In genomic region chr9:91373811-91374575, GRCm38 (mm10) we compare ENCODE assay signal across 13 mouse cellular contexts. TPM values are rescaled to one million over a fixed set of nuclear protein-coding genes. Genes with fewer than 3 reads are reported as not detected.
DNase-seq lines count a peak whose midpoint lies in the region; ATAC-seq lines count a peak whose summit lies in the region.
"Had no signal": no experiment of that assay in that cellular context is flagged by ENCODE, and none has a peak within 500 bp of the region (broad histone marks: within the 10 kb centered on the region; RNA-seq: fewer than 3 reads in every experiment).

No protein-coding gene starts in this region.

- no peak overlapping the region for H3K27ac ChIP-seq in heart, embryonic 12.5 days (ENCODE audit: poor library complexity, severe bottlenecking)
- no peak overlapping the region for H3K27ac ChIP-seq in embryonic facial prominence, embryonic 10.5 days (replicated peaks)
- H3K27ac ChIP-seq in hindbrain, embryonic 16.5 days (ENCODE audit: low read depth, low read length), result peak overlapping the region; percentile 67; the same call in 1 of the 2 replicates
- peak overlapping the region; percentile 15 for H3K27ac ChIP-seq in neural tube, embryonic 13.5 days (replicated peaks)
- H3K27ac ChIP-seq: liver, embryonic 13.5 days had no signal

- H3K4me2 ChIP-seq in heart, embryonic 12.5 days, result no peak overlapping the region
- peak overlapping the region; percentile 10; the same call in 1 of the 2 replicates for H3K4me2 ChIP-seq in hindbrain, embryonic 16.5 days (ENCODE audit: low read length)
- H3K4me2 ChIP-seq in neural tube, embryonic 13.5 days, result peak overlapping the region; percentile 33; the same call in 1 of the 2 replicates
- H3K4me2 ChIP-seq: liver, embryonic 13.5 days had no signal

- DNase-seq in heart, adult 11 months, result peak; percentile 21
- peak; percentile 7 for DNase-seq in embryonic facial prominence, embryonic 10.5 days (ENCODE audit: low spot score)
- DNase-seq in kidney, adult 18-20 months, result no peak
- no peak for DNase-seq in thymus, adult 18-20 months
- DNase-seq: adrenal gland, adult 2 months; gastrocnemius, postnatal 14 days; liver, embryonic 13.5 days had no signal

- 0 out of 2 replicates have a peak, but pooled peaks cover 2% of the 10 kb centered on the region for H3K9me3 ChIP-seq in heart, embryonic 12.5 days (replicated peaks)
- no peaks in the 10 kb centered on the region for H3K9me3 ChIP-seq in embryonic facial prominence, embryonic 10.5 days
- H3K9me3 ChIP-seq in hindbrain, embryonic 16.5 days (ENCODE audit: control insufficient read depth, low read length), result no peaks in the 10 kb centered on the region
- H3K9me3 ChIP-seq in neural tube, embryonic 13.5 days, result no peaks in the 10 kb centered on the region
- H3K9me3 ChIP-seq: liver, embryonic 13.5 days had no signal

- H3K27me3 ChIP-seq in heart, embryonic 12.5 days (replicated peaks), result peaks cover 92% of the 10 kb centered on the region
- H3K27me3 ChIP-seq in embryonic facial prominence, embryonic 10.5 days (replicated peaks; ENCODE audit: low read depth, poor library complexity, severe bottlenecking), result peaks cover 100% of the 10 kb centered on the region
- H3K27me3 ChIP-seq in hindbrain, embryonic 16.5 days (replicated peaks; ENCODE audit: control insufficient read depth, insufficient read depth, low read length), result peaks cover 37% of the 10 kb centered on the region
- H3K27me3 ChIP-seq in neural tube, embryonic 13.5 days, result peaks cover 93% of the 10 kb centered on the region

- 20% methylated on average over 3 of the region's 3 CpGs for WGBS in heart, embryonic 12.5 days
- WGBS in embryonic facial prominence, embryonic 10.5 days, result 19% methylated on average over 3 of the region's 3 CpGs
- 28% methylated on average over 3 of the region's 3 CpGs for WGBS in hindbrain, embryonic 16.5 days
- WGBS in neural tube, embryonic 13.5 days, result 21% methylated on average over 3 of the region's 3 CpGs

- H3K4me1 ChIP-seq in heart, embryonic 12.5 days (replicated peaks), result 0 out of 2 replicates have a peak, but pooled peaks cover 6% of the 10 kb centered on the region
- peaks cover 5% of the 10 kb centered on the region; the same call in 1 of the 2 replicates for H3K4me1 ChIP-seq in embryonic facial prominence, embryonic 10.5 days
- peaks cover 6% of the 10 kb centered on the region for H3K4me1 ChIP-seq in hindbrain, embryonic 16.5 days (ENCODE audit: control insufficient read depth, insufficient read depth, low read depth, low read length)
- peaks cover 31% of the 10 kb centered on the region for H3K4me1 ChIP-seq in neural tube, embryonic 13.5 days (replicated peaks)
- H3K4me1 ChIP-seq: liver, embryonic 13.5 days had no signal

- H3K36me3 ChIP-seq in heart, embryonic 12.5 days, result no peaks in the 10 kb centered on the region
- no peaks in the 10 kb centered on the region for H3K36me3 ChIP-seq in embryonic facial prominence, embryonic 10.5 days (replicated peaks)
- no peaks in the 10 kb centered on the region for H3K36me3 ChIP-seq in hindbrain, embryonic 16.5 days (ENCODE audit: control insufficient read depth, insufficient read depth, low read length)
- H3K36me3 ChIP-seq in neural tube, embryonic 13.5 days, result no peaks in the 10 kb centered on the region
- H3K36me3 ChIP-seq: liver, embryonic 13.5 days had no signal

- H3K9ac ChIP-seq in heart, embryonic 12.5 days, result no peak overlapping the region
- H3K9ac ChIP-seq in hindbrain, embryonic 16.5 days (ENCODE audit: low read depth, low read length), result no peak overlapping the region
- peak overlapping the region; percentile 9; the same call in 1 of the 2 replicates for H3K9ac ChIP-seq in neural tube, embryonic 13.5 days
- H3K9ac ChIP-seq: liver, embryonic 13.5 days had no signal

- no peak overlapping the region for H3K4me3 ChIP-seq in heart, embryonic 12.5 days
- no peak overlapping the region for H3K4me3 ChIP-seq in embryonic facial prominence, embryonic 10.5 days
- H3K4me3 ChIP-seq in hindbrain, embryonic 16.5 days (ENCODE audit: low read length), result no peak overlapping the region
- H3K4me3 ChIP-seq in neural tube, embryonic 13.5 days, result no peak overlapping the region
- H3K4me3 ChIP-seq: liver, embryonic 13.5 days had no signal

- no peak for ATAC-seq in heart, embryonic 12.5 days (ENCODE audit: insufficient number of reproducible peaks, low FRiP score)
- no peak for ATAC-seq in hindbrain, embryonic 16.5 days
- no peak for ATAC-seq in neural tube, embryonic 13.5 days (ENCODE audit: low read depth)
- ATAC-seq: CD4-positive, CD25-positive, alpha-beta regulatory T cell, adult 4 months; intestine, postnatal 0 days had no signal

RNA-seq across cellular contexts. Expression of gene Zic1, which starts 8.4 kb away (rescaled TPM):
- 0.08 TPM in 1 of 2 replicates, not detected in the other for polyA plus RNA-seq in heart, embryonic 12.5 days (2016; fragmentation: Nextera tagmentation; extraction: Ambion mirVana)
- polyA plus RNA-seq in embryonic facial prominence, embryonic 10.5 days (2016; fragmentation: Nextera tagmentation; extraction: Ambion mirVana), result 1.5 and 1.7 TPM in 2 replicates
- 11.4 and 14.6 TPM in 2 replicates for polyA plus RNA-seq in hindbrain, embryonic 16.5 days (2015; fragmentation: Nextera tagmentation; extraction: Ambion mirVana)
- 16.5 and 19.9 TPM in 2 replicates for polyA plus RNA-seq in neural tube, embryonic 13.5 days (2015; fragmentation: Nextera tagmentation; extraction: Ambion mirVana)
- polyA plus RNA-seq: CD4-positive, CD25-positive, alpha-beta regulatory T cell, adult 4 months; intestine, postnatal 0 days; lung, embryonic 16.5 days had no signal

RNA-seq across cellular contexts. Expression of gene Zic4, which starts 11.8 kb away (rescaled TPM):
- polyA plus RNA-seq in heart, embryonic 12.5 days (2016; fragmentation: Nextera tagmentation; extraction: Ambion mirVana), result 0.27 TPM in 1 of 2 replicates, not detected in the other
- 4.0 and 5.5 TPM in 2 replicates for polyA plus RNA-seq in embryonic facial prominence, embryonic 10.5 days (2016; fragmentation: Nextera tagmentation; extraction: Ambion mirVana)
- polyA plus RNA-seq in hindbrain, embryonic 16.5 days (2015; fragmentation: Nextera tagmentation; extraction: Ambion mirVana), result 62.4 and 67.4 TPM in 2 replicates
- polyA plus RNA-seq in neural tube, embryonic 13.5 days (2015; fragmentation: Nextera tagmentation; extraction: Ambion mirVana), result 43.0 and 51.6 TPM in 2 replicates
- polyA plus RNA-seq: adrenal gland, adult 2 months; intestine, postnatal 0 days; liver, embryonic 13.5 days; lung, embryonic 16.5 days had no signal

Comparison
In these comparisons a context has a peak if more than half of its experiments do, and no peak if none do; other contexts are left out.
1. DNase-seq: peak in heart, adult 11 months (single experiment) and embryonic facial prominence, embryonic 10.5 days (single experiment); none in kidney, adult 18-20 months (single experiment) and thymus, adult 18-20 months (0 of 2).
2. H3K27ac ChIP-seq: peak in hindbrain, embryonic 16.5 days (single experiment) and neural tube, embryonic 13.5 days (single experiment); none in heart, embryonic 12.5 days (single experiment) and embryonic facial prominence, embryonic 10.5 days (single experiment).